Mouse (Mus musculus): Measurements from ENCODE around the gene Trmu. TPM values are rescaled to one million over a fixed set of nuclear protein-coding genes. Genes with fewer than 3 reads are reported as not detected.

Trmu gene
- polyA plus RNA-seq, 1 experiment: 9.1 TPM

DNA sequence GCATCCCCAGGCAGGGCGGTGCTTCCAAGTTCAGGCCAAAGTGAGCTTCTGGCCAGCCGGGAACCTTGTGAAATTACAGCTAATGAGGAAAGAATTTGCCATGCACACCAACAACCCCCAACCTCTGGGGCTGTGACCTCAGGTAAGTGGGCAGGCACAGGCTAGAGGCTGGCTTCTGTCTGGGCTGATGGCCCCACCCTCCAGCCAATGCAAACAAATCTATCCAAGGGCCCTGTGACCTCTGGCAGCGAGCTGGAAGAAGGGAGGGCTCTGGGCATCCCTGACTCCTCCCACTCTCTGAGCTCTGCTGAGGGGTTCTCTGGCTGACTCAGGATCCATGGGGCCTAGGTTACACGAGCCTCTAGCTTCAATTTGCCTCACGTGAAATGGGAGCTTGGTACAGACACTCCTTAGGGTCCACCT, 56.5 kb downstream of the Trmu start:
- Histone ChIP-seq H3K27ac (ENCODE audit: insufficient read depth, low read length) (no peak overlapping the region), H3K9ac (ENCODE audit: low read depth, poor library complexity, severe bottlenecking) (no peak overlapping the region), H3K4me1 (ENCODE audit: control insufficient read depth, insufficient read depth, low read length) (no peaks in the 10 kb centered on the region), H3K9me3 (replicated peaks; ENCODE audit: control insufficient read depth, insufficient read depth, low read length, poor library complexity, severe bottlenecking) (no peaks in the 10 kb centered on the region), H3K27me3 (ENCODE audit: control insufficient read depth, insufficient read depth, low read length, poor library complexity, severe bottlenecking) (no peaks in the 10 kb centered on the region), H3K36me3 (ENCODE audit: control insufficient read depth, insufficient read depth, low read length, poor library complexity, severe bottlenecking) (no peaks in the 10 kb centered on the region), H3K4me3 (ENCODE audit: low read depth, low read length) (no peak overlapping the region)
- no peak for TF ChIP-seq CTCF (IDR thresholded peaks at IDR 0.05; ENCODE audit: low read depth, low read length)
- no peak for TF ChIP-seq POLR2A (IDR thresholded peaks at IDR 0.05; ENCODE audit: insufficient read depth, low read length)
- no peak for TF ChIP-seq EP300 (IDR thresholded peaks at IDR 0.05; ENCODE audit: insufficient read depth, low read depth, low read length)

Other genes starting within 250 kb of the Trmu start
- gene Ppara, start 144.3 kb upstream of the Trmu start, polyA plus RNA-seq (2011; ENCODE audit: insufficient read depth, insufficient read length, low read depth, missing spikeins): 0.28 and 0.43 TPM in 2 replicates
- 18.1 and 19.9 TPM in 2 replicates for gene Cdpf1, start 67.6 kb upstream of the Trmu start, polyA plus RNA-seq (2011; ENCODE audit: insufficient read depth, insufficient read length, low read depth, missing spikeins)
- gene Pkdrej, start 57.6 kb upstream of the Trmu start, polyA plus RNA-seq (2011; ENCODE audit: insufficient read depth, insufficient read length, low read depth, missing spikeins): 0.13 TPM in 1 of 2 replicates, not detected in the other
- gene Ttc38, start 47.0 kb upstream of the Trmu start, polyA plus RNA-seq (2011; ENCODE audit: insufficient read depth, insufficient read length, low read depth, missing spikeins): 4.4 and 6.3 TPM in 2 replicates
- 134 and 138 TPM in 2 replicates for gene Gtse1, start 19.6 kb upstream of the Trmu start, polyA plus RNA-seq (2011; ENCODE audit: insufficient read depth, insufficient read length, low read depth, missing spikeins)
- gene Celsr1, start 154.5 kb downstream of the Trmu start, polyA plus RNA-seq (2011; ENCODE audit: insufficient read depth, insufficient read length, low read depth, missing spikeins): 8.0 and 10.2 TPM in 2 replicates
- 22.6 TPM in 2 replicates for gene Gramd4, start 178.4 kb downstream of the Trmu start, polyA plus RNA-seq (2011; ENCODE audit: insufficient read depth, insufficient read length, low read depth, missing spikeins)

Measured in ES-Bruce4 (cell line).